Mouse (Mus musculus): ENCODE data around the gene Tapbp.
A peak's percentile ranks its signal among the peaks of the same experiment; 100 is the strongest.

- TF ChIP-seq HCFC1 (IDR thresholded peaks at IDR 0.05; ENCODE audit: borderline replicate concordance, insufficient read depth, low read length) = peak; percentile 40; the same call in 1 of the 2 replicates
- no peak for TF ChIP-seq ZC3H11A (IDR thresholded peaks at IDR 0.05; ENCODE audit: borderline replicate concordance, low read depth, low read length)
- no peak for TF ChIP-seq ZNF384 (IDR thresholded peaks at IDR 0.05; ENCODE audit: low read depth, low read length)
- no peak for TF ChIP-seq MAFK (IDR thresholded peaks at IDR 0.05; ENCODE audit: insufficient read depth, low read depth, low read length)
- TF ChIP-seq CHD2 (IDR thresholded peaks at IDR 0.05; ENCODE audit: low read depth, low read length) = peak; percentile 75; the same call in 1 of the 2 replicates
Observed at GRCm38 (mm10) chr17:33915671-33916250, at the start of gene Tapbp, which contains the start of gene Zbtb22.
